Mouse (Mus musculus) CD4-positive naive resting alpha-beta T cell, adult 76 days (primary cell): ENCODE data around the gene Tmem145. TPM values are rescaled to one million over a fixed set of nuclear protein-coding genes. Genes with fewer than 3 reads are reported as not detected.

Source experiments
- total RNA-seq: library from RNA; stranded (reverse); gene quantifications from one replicate; pipeline ENCODE4 v1.2.4, GENCODE M21; 2023

Tmem145 gene
- not detected for total RNA-seq

GRCm38 (mm10) chr7:25305956-25306613 is at the start of gene Tmem145:
Tmem145 (plus strand) TSS chr7:25306106.

GRCm38 (mm10) chr7:25267301-25267750 is 38.6 kb upstream of the Tmem145 start, which contains the start of gene Cic:
Cic (plus strand) TSS chr7:25267704.

GRCm38 (mm10) chr7:25297454-25298325 is 8.2 kb upstream of the Tmem145 start, which contains the start of gene Pafah1b3:
Pafah1b3 (minus strand) TSS chr7:25297986.

GRCm38 (mm10) chr7:25301063-25301462 is 4.8 kb upstream of the Tmem145 start, which contains the start of gene Prr19:
Prr19 (plus strand) TSS chr7:25301411.

GRCm38 (mm10) chr7:25316532-25317445 is 10.9 kb downstream of the Tmem145 start, which contains the start of gene Megf8:
Megf8 (plus strand) TSS chr7:25317164.

Other genes starting within 250 kb of the Tmem145 start
- 7.0 TPM for gene Grik5, start 233.8 kb upstream of the Tmem145 start, total RNA-seq
- gene Zfp574, start 233.5 kb upstream of the Tmem145 start, total RNA-seq: 16.9 TPM
- gene Pou2f2, start 126.4 kb upstream of the Tmem145 start, total RNA-seq: 17.5 TPM
- 112 TPM for gene Dedd2, start 85.5 kb upstream of the Tmem145 start, total RNA-seq
- gene Zfp526, start 84.7 kb upstream of the Tmem145 start, total RNA-seq: 16.2 TPM
- 80.6 TPM for gene Gsk3a, start 68.3 kb upstream of the Tmem145 start, total RNA-seq
- 32.6 TPM for gene Erf, start 55.3 kb upstream of the Tmem145 start, total RNA-seq
- gene Cic, start 38.4 kb upstream of the Tmem145 start, total RNA-seq: 361 TPM
- 9.1 TPM for gene Pafah1b3, start 8.1 kb upstream of the Tmem145 start, total RNA-seq
- gene Prr19, start 4.7 kb upstream of the Tmem145 start, total RNA-seq: not detected
- 1.2 TPM for gene Megf8, start 11.1 kb downstream of the Tmem145 start, total RNA-seq
- not detected for gene Cnfn, start 63.6 kb downstream of the Tmem145 start, total RNA-seq
- gene Lipe, start 92.6 kb downstream of the Tmem145 start, total RNA-seq: 15.5 TPM
- gene Cxcl17, start 106.8 kb downstream of the Tmem145 start, total RNA-seq: not detected
- gene Ceacam1, start 171.5 kb downstream of the Tmem145 start, total RNA-seq: 4.2 TPM
- 0.29 TPM for gene Ceacam2, start 233.8 kb downstream of the Tmem145 start, total RNA-seq